Mouse (Mus musculus) testis, adult 2 months (tissue): ENCODE measurements around the gene Gm6588.

Source experiments
- CTCF ChIP-seq: fragments of 200-500 bp; IDR thresholded peaks from 2 replicates; pipeline ENCODE4 v1.5.1; 2012; ENCODE audit warnings: low read depth, mild to moderate bottlenecking, inconsistent platforms, low read length, moderate library complexity; ENCODE audit not compliant: control insufficient read depth, insufficient read depth, insufficient replicate concordance
- POLR2A ChIP-seq: fragments of 200-500 bp; IDR thresholded peaks from 2 replicates; pipeline ENCODE4 v1.6.1; 2012; ENCODE audit warnings: low read depth, mild to moderate bottlenecking, inconsistent platforms, low read length, moderate library complexity; ENCODE audit not compliant: control insufficient read depth

DNA sequence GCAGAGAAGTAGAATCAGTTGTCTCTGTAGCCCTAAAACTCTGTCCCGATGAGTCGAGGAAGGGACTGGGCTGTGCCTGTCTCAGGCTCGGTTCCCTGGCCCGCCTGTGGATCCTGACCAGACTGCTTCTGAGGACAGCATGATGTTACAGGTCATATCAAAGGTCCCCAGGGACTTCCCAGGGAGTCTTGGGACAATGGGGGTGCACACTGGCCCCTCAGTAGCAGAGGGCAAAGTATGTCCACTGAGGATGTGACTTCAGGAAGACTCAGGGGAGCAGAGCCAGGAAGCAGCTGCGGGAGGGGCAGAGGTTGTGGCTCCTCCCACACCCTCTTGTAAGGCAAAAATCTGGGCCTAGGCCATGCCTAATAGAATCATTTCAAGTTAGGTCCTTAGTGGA is 37.2 kb downstream of the Gm6588 start:
- TF ChIP-seq POLR2A: no peak
- TF ChIP-seq CTCF: no peak
